Mouse (Mus musculus) heart, postnatal 14 days (tissue): ENCODE results near the gene Fam114a1. TPM values are rescaled to one million over a fixed set of nuclear protein-coding genes. Genes with fewer than 3 reads are reported as not detected.

ENCODE experiments used
- DNase-seq, 2 experiments: peaks; one replicate each; pipeline ENCODE4 v3.0.0; 2021 to 2022
- intact Hi-C: fragments of 180-260 bp; cut with DNase I; formaldehyde crosslinking; loops from one replicate; pipeline ENCODE4 v1.15.1; 2025
- total RNA-seq, 2 experiments: library from RNA; stranded (reverse); gene quantifications; 2 replicates each; pipeline ENCODE4 v1.2.3; 2021

Fam114a1 gene
- total RNA-seq, 2 experiments from 2014 or later: 23.5 to 24.8 TPM

DNA sequence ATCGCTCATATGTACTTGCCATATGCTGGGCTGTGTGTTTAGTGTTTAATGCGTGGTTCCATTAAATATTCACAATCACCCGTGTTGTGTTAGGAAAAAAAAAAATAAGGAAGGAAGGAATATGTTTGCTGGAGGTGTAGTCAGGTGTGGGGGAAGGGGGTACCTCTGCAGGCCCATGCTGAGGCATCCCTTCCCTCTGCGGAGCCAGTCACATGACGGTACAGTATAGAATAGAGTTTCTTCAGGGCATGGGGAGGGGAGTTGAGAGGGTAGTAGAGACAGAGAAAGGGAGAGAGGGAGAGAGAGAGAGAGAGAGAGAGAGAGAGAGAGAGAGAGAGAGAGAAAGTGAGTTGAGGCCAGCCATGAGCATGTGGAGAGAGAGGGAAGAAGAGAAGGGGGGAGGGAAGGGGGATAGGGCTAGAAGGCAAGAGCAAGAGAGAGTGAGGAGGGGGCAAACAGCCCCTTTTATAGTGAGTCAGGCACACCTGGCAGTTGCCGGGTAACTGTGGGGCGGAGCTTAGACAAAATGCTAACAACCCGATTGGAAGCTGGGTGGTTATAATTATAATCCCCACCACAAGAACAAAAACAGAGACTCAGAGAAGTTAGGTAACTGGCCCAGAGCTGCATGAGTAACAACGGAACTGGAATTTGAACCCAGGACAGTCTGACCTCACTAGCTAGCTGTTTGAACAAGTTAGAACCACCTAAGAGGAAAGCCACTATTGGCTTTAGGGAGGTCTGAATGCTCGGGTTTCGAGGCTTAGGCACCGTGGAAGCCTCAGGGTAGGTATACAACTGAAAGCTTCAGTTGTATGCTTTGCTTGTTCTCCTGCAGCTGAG lies 76.8 kb downstream of the Fam114a1 start:
- DNase-seq: no peak
- intact Hi-C loops: no loop called here

- no peak for DNase-seq
- intact Hi-C loops: no loop called here
Observed at GRCm38 (mm10) chr5:65047285-65047855, 77.5 kb downstream of the Fam114a1 start.

DNA sequence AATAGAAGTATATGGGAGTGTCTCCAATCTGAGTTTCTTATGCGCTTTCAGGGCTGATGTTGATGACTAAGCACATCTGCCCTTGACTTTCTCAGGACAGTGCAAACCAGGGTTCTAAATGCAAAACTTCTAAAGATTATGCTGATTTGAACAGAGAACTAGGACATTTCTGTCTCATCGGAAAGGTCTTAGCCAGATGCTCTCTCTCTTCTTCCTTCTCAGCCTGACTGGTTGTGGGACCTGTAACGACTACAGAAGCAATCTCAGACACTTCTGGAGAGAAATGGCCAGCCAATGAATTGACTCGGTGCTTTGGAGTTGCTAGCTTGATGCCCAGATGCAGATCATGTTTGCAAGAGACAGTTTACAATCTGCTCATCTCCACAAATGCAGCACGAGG lies 80.0 kb downstream of the Fam114a1 start:
- intact Hi-C loops: no loop called here
- no peak for DNase-seq

GRCm38 (mm10) chr5:65051513-65051912 lies 81.6 kb downstream of the Fam114a1 start:
- intact Hi-C loops: no loop called here
- no peak for DNase-seq

DNA sequence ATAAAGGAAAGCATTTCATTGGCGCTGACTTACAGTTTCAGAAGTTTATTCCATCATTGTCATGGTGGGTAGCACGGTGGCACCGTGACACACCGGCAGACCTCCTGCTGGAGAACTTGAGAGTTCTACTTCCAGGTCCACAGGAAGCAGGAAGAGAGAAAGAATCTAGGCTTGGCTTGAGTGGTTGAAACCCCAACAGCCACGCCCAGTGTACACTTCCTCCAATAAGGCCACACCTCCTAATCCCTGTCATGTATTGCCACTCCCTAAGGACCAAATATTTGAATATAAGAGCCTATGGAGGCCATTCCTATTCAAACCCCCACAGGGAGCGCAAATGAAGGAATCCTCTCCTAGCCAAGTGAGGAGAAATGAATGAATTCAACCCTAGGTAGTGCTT lies 87.7 kb downstream of the Fam114a1 start:
- no peak for DNase-seq
- intact Hi-C loops: no loop called here

- DNase-seq: no peak
- intact Hi-C loops: no loop called here
Observed at GRCm38 (mm10) chr5:65059806-65060205, 89.9 kb downstream of the Fam114a1 start.

DNA sequence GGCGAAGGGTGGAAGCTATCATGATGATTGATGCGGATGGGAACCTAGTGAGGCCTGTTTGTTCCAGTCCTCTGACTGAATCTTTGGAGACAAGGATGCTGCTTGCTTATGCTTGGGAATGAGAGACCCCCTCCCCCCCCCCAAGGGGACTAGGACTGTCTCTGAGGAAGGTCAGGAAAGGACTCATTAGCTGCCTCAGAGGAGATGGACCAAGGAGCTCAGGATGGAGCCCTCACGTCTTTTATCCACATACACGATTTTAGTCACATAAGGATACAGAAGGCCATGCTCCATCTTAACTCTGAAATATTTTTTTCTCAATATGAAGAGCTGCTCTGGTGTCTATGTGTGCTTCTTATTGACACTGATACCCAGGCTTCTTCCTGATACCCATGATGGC lies 92.4 kb downstream of the Fam114a1 start:
- intact Hi-C loops: no loop called here
- DNase-seq: no peak

GRCm38 (mm10) chr5:65063266-65063665 lies 93.4 kb downstream of the Fam114a1 start:
- intact Hi-C loops: no loop called here
- no peak for DNase-seq

GRCm38 (mm10) chr5:65068166-65068565 lies 98.3 kb downstream of the Fam114a1 start:
- intact Hi-C loops: no loop called here
- DNase-seq: no peak

DNA sequence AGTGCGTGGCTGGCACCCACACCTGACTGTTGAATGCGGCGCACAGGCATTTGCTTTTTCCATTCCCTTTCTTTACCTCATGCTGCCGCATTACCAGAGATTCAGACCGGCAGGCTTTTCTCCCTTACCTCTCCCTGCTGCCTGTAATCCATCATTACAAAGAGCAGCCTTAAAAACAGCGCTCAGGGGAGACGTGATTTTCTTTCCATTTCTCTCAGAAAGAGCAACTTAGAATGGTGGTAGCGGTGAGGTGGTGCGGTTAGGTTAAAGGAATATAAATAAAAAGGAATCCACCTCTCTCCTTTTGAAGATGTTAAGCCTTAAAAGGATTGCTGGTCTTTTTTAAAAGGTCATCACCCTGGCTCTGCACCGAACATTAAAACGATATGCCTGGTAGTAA lies 100.0 kb downstream of the Fam114a1 start:
- intact Hi-C loops: no loop called here
- DNase-seq: no peak

DNA sequence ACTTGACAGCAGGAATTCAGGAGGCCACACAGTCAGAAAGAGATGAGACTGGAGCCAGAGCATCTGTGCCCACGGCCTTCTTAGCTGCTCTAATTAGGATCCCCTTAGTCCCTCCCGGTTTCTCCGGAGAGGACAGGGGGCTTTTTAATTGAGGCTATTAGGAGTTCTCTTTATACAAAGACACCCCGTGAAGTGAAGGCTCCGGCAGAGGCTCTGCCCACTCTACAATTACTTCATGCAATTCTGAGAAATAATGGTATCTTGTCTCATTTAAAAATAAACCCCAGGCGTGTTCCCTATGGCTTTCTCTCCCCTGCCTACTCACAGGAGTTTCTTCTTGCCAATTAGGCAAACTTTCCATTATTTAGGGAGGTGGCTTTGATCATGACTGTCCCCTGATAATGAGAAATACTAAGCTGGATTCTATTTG lies 101.8 kb downstream of the Fam114a1 start:
- no peak for DNase-seq
- intact Hi-C loops: no loop called here

DNA sequence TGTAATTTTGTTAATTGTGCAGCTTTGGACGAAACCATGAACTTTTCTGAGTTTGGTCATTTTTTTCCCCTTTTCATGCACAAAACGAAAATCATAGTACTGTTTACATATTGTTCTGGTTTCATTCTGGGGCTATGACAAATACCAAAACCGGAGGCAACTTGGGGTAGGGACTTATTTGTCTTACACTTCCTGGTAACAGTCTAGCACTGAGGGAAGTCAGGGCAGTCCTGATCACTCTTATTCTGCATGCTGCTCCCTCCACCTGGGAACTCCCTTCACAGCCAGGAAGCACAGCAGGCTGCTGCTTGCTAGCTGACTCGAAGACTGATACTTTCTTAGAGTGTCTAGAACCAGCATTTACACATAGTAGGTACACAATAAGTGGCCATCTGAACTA lies 103.4 kb downstream of the Fam114a1 start:
- intact Hi-C loops: no loop called here
- no peak for DNase-seq

DNA sequence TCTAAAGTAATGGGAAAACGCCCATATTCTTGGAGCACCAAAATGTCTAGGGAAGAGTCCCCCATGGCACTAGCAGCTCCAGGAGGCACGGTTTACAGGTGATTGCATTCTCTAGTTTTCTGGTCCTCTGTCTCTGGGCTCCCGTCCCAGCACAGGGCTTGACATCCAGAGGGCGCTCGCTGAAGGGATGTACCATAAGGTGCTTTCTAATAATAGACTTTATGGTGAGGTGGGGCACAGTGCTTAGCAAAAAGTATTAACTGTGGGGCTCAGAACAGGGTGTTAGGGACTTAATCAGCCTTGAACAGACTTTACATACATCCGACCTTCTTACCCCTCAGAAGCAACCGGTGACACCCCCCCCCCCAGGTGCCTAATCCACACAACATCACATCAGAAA lies 104.8 kb downstream of the Fam114a1 start:
- peak; percentile 28 to 53 for DNase-seq
- intact Hi-C loops: loop anchor here (5.0 kb wide), 1 partner anchor 138 kb away; no protein-coding TSS in a partner anchor

GRCm38 (mm10) chr5:65076087-65076486 lies 106.2 kb downstream of the Fam114a1 start:
- DNase-seq: no peak
- intact Hi-C loops: loop anchor here (5.0 kb wide), 1 partner anchor 136 kb away; no protein-coding TSS in a partner anchor

DNA sequence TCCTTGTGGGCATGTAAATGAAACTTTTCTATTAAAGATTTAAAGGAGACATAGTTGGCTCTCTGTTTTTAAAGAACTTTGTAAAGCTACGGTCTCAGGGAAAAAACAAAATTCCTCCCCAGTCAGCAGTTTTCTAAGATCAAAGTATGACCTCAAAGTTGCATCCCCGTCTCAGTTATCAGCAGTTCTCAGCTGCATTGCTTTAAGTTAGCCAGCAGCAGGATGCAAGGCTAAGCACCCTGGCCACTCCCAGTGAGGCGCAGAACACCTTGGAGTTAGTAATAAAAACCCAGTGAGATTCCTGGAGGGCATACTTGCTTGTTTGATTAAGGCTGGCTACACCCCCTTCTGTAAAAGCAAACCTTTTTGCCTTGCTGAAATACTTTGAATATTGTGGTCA lies 106.9 kb downstream of the Fam114a1 start:
- intact Hi-C loops: loop anchor here (5.0 kb wide), 1 partner anchor 136 kb away; no protein-coding TSS in a partner anchor
- no peak for DNase-seq

DNA sequence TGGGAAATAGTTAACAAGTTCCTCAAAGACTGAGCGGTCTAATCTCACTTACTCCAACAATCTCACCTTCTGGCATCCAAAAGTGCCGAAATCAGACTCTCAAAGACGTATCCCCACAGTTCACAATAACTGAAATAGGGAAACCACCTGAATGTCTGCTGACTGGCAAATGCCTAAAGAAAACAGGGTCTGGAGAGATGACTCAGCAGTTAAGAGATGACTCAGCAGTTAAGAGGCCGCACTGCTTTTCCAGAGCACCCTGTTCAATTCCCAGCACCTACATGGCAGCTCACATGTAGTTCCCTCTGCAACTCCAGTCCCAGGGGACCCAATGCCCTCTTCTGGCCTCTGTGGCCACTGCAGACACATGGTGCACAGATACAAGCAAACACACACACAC lies 108.2 kb downstream of the Fam114a1 start:
- intact Hi-C loops: loop anchor here (5.0 kb wide), 1 partner anchor 134 kb away; no protein-coding TSS in a partner anchor
- no peak for DNase-seq

- no peak for DNase-seq
- intact Hi-C loops: loop anchor here (5.0 kb wide), 1 partner anchor 132 kb away; no protein-coding TSS in a partner anchor
Observed at GRCm38 (mm10) chr5:65079881-65080280, 110.0 kb downstream of the Fam114a1 start.

DNA sequence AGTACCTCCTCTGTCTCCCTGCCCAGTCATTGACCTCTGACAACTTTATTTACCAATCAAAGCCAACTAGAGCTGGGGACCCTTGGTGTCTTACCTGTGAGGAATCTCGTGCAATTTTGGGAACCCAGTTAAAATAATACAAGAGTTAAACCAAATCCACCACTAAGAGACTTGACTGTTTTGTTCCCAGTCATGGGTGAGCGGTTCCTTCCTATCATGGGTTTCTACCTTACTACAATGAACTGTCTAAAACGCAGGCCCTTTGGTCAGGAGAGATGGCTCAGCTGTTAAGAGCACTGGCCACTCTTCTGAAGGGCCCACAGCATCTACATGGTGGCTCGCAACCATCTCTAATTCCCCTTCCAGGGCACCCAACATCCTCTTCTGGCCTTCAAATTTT lies 112.0 kb downstream of the Fam114a1 start:
- DNase-seq: no peak
- intact Hi-C loops: no loop called here

DNA sequence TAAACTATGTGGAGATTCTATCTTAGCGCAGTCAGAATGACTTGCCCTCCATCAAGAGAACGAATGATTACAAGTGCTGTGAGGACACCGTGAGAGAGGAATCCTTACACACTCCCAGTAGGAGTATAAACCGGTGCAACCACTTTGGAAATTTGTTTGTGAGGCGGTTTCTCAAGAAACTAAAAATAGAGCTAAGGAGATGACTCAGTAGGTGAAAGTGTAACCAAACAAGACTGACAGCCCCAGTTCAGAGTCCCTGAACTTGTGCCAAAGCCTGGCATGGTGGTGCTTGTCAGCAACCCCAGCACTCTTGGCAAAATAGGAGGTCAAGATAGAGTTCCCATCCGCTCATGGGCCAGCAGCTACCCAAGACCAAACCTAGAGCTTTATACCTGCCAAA lies 116.7 kb downstream of the Fam114a1 start:
- intact Hi-C loops: no loop called here
- DNase-seq: peak; percentile 25 to 56

- intact Hi-C loops: no loop called here
- no peak for DNase-seq
Observed at GRCm38 (mm10) chr5:65089707-65090106, 119.8 kb downstream of the Fam114a1 start.

- intact Hi-C loops: no loop called here
- no peak for DNase-seq
Observed at GRCm38 (mm10) chr5:65091184-65091858, 121.5 kb downstream of the Fam114a1 start.
